ENCODE assay signal across 8 mouse cellular contexts in genomic region chr6:52012409-52013244, GRCm38 (mm10). TPM values are rescaled to one million over a fixed set of nuclear protein-coding genes. Genes with fewer than 3 reads are reported as not detected.
DNase-seq lines count a peak whose midpoint lies in the region; ATAC-seq lines count a peak whose summit lies in the region.

Skap2 (minus strand) TSS chr6:52012549.

- H3K9ac ChIP-seq in hindbrain, embryonic 13.5 days: peak within 1 kb of the TSS; percentile 73

- H3K4me2 ChIP-seq in hindbrain, embryonic 13.5 days: peak within 1 kb of the TSS; percentile 76

- H3K27ac ChIP-seq in hindbrain, embryonic 13.5 days: peak within 1 kb of the TSS; percentile 70

- H3K9me3 ChIP-seq in hindbrain, embryonic 13.5 days: no peaks in the 10 kb centered on the region

- WGBS in hindbrain, embryonic 13.5 days: under 1% methylated on average over 51 of the region's 51 CpGs

- peaks cover 34% of the 10 kb centered on the region for H3K27me3 ChIP-seq in hindbrain, embryonic 13.5 days

- no peaks in the 10 kb centered on the region for H3K36me3 ChIP-seq in hindbrain, embryonic 13.5 days

- peak within 1 kb of the TSS; percentile 63 for H3K4me3 ChIP-seq in hindbrain, embryonic 13.5 days

- peak; percentile 100 for DNase-seq in NIH3T3 (ENCODE audit: low read depth)
- DNase-seq in cerebellum, postnatal 10 days: peak; percentile 97 to 99
- peak; percentile 97 for DNase-seq in frontal cortex, postnatal 14 days (ENCODE audit: low spot score in 2 of 2)
- peak; percentile 88 to 89 for DNase-seq in layer of hippocampus, postnatal 25 days (ENCODE audit: extremely low spot score in 1 of 2, low spot score in 1 of 2)
- peak; percentile 100 for DNase-seq in lung, postnatal 25 days (ENCODE audit: low spot score)
- DNase-seq in retina, embryonic 14.5 days (ENCODE audit: low spot score): peak; percentile 98
- peak; percentile 99 for DNase-seq in thymus, postnatal 4 days

- ATAC-seq in hindbrain, embryonic 13.5 days (ENCODE audit: low FRiP score): peak; percentile 97

- H3K4me1 ChIP-seq in hindbrain, embryonic 13.5 days (replicated peaks): peaks cover 10% of the 10 kb centered on the region

RNA-seq across cellular contexts. Expression of gene Skap2, which starts in this region (rescaled TPM):
- 28.6 and 35.6 TPM in 2 replicates for polyA plus RNA-seq in hindbrain, embryonic 13.5 days (2015; fragmentation: Nextera tagmentation; extraction: Ambion mirVana)
- 10 to 100 TPM; 13.1 to 13.6 TPM for total RNA-seq in layer of hippocampus, postnatal 25 days (2021)

Comparison
In these comparisons a context has a peak if more than half of its experiments do, and no peak if none do; other contexts are left out.
1. Peak in every context shown above with its lines: DNase-seq, ATAC-seq, H3K4me3 ChIP-seq and H3K27ac ChIP-seq.